Mouse (Mus musculus) lung, embryonic 14.5 days (tissue): Measurements from ENCODE around the gene Dnah17. TPM values are rescaled to one million over a fixed set of nuclear protein-coding genes. Genes with fewer than 3 reads are reported as not detected.

ENCODE experiments used
- ATAC-seq: fragments of 200-750 bp; cut with Nextera tagmentation; 2 replicates; pipeline ENCODE4 v1.8.0; 2017; ENCODE audit warnings: mild to moderate bottlenecking, moderate TSS enrichment, moderate library complexity; ENCODE audit not compliant: insufficient read depth
- DNase-seq: peaks from one replicate; pipeline ENCODE4 v3.0.0-alpha.2; 2015
- H3K27ac ChIP-seq: fragments of 300-500 bp; sonication (generic); 2 replicates; pipeline ENCODE4 v1.5.1; 2014; ENCODE audit warnings: low read depth, mild to moderate bottlenecking, moderate library complexity
- H3K27me3 ChIP-seq: fragments of 300-500 bp; sonication (generic); 2 replicates; pipeline ENCODE4 v1.6.1; 2014; ENCODE audit warnings: low read length, control low read depth; ENCODE audit not compliant: insufficient read depth
- H3K36me3 ChIP-seq: fragments of 300-500 bp; sonication (generic); 2 replicates; pipeline ENCODE4 v1.6.1; 2014; ENCODE audit warnings: control low read depth; ENCODE audit not compliant: insufficient read depth
- H3K4me1 ChIP-seq: fragments of 300-500 bp; sonication (generic); 2 replicates; pipeline ENCODE4 v1.6.1; 2014; ENCODE audit warnings: antibody characterized with exemption, control low read depth; ENCODE audit not compliant: insufficient read depth
- H3K4me2 ChIP-seq: fragments of 300-500 bp; sonication (generic); 2 replicates; pipeline ENCODE4 v1.6.1; 2014; ENCODE audit warnings: mild to moderate bottlenecking
- H3K4me3 ChIP-seq: fragments of 300-500 bp; sonication (generic); 2 replicates; pipeline ENCODE4 v1.5.1; 2014; ENCODE audit warnings: low read depth, low read length
- H3K9ac ChIP-seq: fragments of 300-500 bp; sonication (generic); 2 replicates; pipeline ENCODE4 v1.6.1; 2014
- H3K9me3 ChIP-seq: fragments of 300-500 bp; sonication (generic); 2 replicates; pipeline ENCODE4 v1.6.1; 2016; ENCODE audit warnings: low read depth, low read length, control low read depth
- CTCF ChIP-seq: IDR thresholded peaks from 2 replicates; pipeline ENCODE4 v1.5.1; 2016; ENCODE audit warnings: antibody characterized with exemption, low read depth
- WGBS: fragments of 180-500 bp; shearing (Covaris S2); extraction: QIAGEN DNeasy Blood & Tissue Kit; methylation state at CpG from one replicate; pipeline ENCODE4 v1.1.7; 2014; 5-methylcytosine and 5-hydroxymethylcytosine counted together
- polyA plus RNA-seq: library from polyadenylated mRNA; unstranded; fragments of >200 nt; fragmentation: Nextera tagmentation; extraction: Ambion mirVana; gene quantifications from 2 replicates; pipeline ENCODE4 v1.2.1, GENCODE M21; 2014

Dnah17 gene
- polyA plus RNA-seq, 1 experiment from 2014 or later: 0.29 TPM

DNA sequence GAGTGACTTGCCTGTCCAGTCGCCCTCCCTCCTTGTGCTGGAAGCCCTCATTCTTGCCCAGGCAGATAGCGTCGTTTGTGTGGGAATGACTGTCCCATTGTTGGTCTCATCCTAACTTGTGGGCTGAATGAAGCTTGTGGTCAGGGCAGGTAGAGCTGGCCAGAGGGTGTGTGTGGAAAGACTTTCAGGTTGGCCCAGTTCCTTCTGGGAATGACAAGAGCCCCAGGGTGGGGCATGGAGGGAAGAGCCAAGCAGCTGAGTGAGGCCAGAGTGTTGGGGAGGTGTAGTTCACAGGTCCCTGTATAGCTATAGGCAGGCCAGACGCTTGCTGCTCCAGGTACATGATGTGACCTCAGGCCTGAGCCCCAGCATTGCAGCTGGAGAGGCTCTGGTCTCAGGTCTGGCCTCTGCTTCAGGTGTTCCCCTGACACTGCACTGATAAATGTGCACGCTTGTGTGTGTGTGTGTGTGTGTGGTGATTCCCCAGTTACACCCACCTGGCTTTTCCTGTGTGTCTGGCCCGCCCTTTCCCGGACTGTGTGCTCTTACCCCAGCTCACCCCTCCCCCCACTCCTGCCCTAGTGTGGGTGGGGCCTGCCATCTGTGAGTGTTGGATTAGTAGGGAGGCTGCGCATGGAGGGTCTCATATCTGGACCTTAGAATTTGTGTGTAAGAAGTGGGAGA, 122.8 kb downstream of the Dnah17 start:
- WGBS: 59% methylated on average over 8 of the region's 8 CpGs
- DNase-seq (peak; percentile 16), ATAC-seq (peak; percentile 61; the same call in 1 of the 2 replicates)
- Histone ChIP-seq H3K4me2 (no peak overlapping the region), H3K36me3 (peaks cover 59% of the 10 kb centered on the region), H3K27me3 (no peaks in the 10 kb centered on the region), H3K4me3 (no peak overlapping the region), H3K27ac (no peak overlapping the region), H3K9me3 (no peaks in the 10 kb centered on the region), H3K4me1 (no peaks in the 10 kb centered on the region), H3K9ac (no peak overlapping the region)
- TF ChIP-seq CTCF: no peak

DNA sequence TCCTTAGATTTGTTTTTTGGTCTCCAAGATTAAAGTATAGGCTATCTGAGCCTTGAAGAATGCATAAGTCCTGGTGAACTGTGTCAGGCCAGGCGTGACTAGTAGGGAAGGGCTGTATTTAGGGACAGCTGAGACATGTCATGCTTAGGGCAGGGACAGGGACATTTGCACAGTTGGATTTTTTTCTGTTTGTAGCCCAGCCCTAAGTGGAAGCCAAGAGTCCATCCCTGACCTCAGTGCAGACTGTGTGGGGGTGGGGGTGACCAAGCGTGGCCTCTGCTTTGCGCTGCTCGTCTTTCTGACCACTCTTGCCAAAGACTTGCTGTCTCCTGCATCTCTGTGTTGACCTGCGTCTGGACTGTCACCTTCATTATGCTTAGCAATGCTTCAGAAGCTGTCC, 126.2 kb downstream of the Dnah17 start:
- DNase-seq (peak; percentile 19), ATAC-seq (no peak)
- Histone ChIP-seq H3K9ac (no peak overlapping the region), H3K27me3 (no peaks in the 10 kb centered on the region), H3K4me3 (no peak overlapping the region), H3K27ac (no peak overlapping the region; the same call in 1 of the 2 replicates), H3K9me3 (no peaks in the 10 kb centered on the region), H3K4me2 (no peak overlapping the region), H3K36me3 (peaks cover 78% of the 10 kb centered on the region), H3K4me1 (no peaks in the 10 kb centered on the region)
- TF ChIP-seq CTCF: no peak
- WGBS: 71% methylated on average over 5 of the region's 5 CpGs

DNA sequence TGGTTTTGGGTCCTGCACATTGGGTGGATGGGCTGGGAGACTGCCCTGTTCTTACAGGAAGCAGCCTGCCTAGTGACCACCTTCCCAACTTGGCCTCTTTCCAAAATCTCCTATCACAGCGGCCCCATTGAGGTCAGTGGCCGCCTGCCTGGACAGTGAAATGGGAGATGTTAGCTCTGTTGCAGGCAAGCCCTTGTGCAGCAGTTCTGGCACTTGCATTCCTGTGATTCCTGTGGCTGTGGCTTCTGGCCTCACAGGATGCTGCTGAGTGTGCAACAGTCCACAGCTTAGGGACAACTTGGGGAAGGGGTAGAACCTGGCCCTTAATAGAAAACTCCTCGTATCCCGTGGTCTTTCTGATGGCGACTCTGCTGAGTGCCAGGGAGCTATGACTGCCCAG, 126.7 kb downstream of the Dnah17 start:
- Histone ChIP-seq H3K4me2 (no peak overlapping the region), H3K9me3 (no peaks in the 10 kb centered on the region), H3K27me3 (no peaks in the 10 kb centered on the region), H3K9ac (no peak overlapping the region), H3K4me1 (no peaks in the 10 kb centered on the region), H3K36me3 (peaks cover 78% of the 10 kb centered on the region), H3K27ac (no peak overlapping the region), H3K4me3 (no peak overlapping the region)
- ATAC-seq (no peak), DNase-seq (peak; percentile 37)
- no peak for TF ChIP-seq CTCF
- WGBS: 60% methylated on average over 5 of the region's 5 CpGs

DNA sequence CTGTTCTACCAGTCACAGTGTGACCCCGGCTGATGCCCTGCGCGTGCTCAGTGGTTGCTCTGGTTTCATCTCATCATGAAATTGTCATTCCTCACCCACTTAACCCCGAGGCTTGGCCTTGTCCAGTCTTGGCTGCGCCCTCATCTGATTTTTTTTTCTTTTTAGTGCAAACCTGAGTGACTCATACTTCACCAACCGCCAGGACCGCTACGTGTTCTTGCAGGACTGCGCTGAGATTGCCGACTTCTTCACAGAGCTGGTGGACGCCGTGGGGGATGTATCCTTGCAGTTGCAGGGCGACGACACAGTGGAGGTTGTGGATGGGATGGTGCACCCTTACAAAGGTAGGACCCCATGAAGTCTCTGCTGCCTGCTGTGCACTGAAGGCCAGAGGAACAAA, 127.3 kb downstream of the Dnah17 start:
- no peaks in the 10 kb centered on the region; the same call in 1 of the 2 replicates for H3K4me1 ChIP-seq
- no peaks in the 10 kb centered on the region for H3K9me3 ChIP-seq
- H3K36me3 ChIP-seq: peaks cover 82% of the 10 kb centered on the region

DNA sequence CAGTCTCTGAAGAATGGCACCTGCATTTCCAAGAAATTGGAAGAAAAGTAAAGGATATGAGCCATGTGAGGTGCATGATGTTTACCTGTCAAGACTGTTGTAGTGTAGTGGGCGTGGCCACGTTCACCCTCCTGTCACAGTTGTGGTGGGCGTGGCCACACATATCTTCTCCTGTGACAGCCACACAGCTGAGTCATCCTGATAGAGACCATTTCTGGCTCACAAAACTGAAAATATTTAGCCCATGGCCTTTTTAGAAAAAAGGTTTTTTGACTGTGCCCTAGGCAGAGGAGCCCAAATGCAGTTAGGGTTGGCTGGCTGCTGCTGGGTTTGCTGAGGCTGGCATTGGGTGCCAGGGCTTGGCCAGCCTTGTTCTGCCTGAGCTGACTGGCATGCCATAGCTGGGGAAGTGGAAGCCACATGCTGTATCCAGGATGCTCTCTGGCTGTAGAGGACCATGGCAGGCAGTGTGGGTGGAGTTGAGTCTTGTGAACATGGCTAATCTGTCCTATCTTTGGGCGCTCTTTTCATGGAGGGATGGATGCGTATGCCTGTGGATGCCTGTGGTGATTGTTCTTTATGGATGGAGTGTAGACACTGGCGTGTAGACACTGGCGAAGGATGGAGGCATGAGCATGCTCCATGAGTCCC, 129.7 kb downstream of the Dnah17 start:
- Histone ChIP-seq H3K4me1 (no peaks in the 10 kb centered on the region; the same call in 1 of the 2 replicates), H3K36me3 (peaks cover 73% of the 10 kb centered on the region), H3K9ac (no peak overlapping the region), H3K9me3 (no peaks in the 10 kb centered on the region), H3K27me3 (no peaks in the 10 kb centered on the region), H3K4me2 (no peak overlapping the region), H3K4me3 (no peak overlapping the region), H3K27ac (no peak overlapping the region)
- 83% methylated on average over 7 of the region's 7 CpGs for WGBS
- DNase-seq (no peak), ATAC-seq (no peak)
- no peak for TF ChIP-seq CTCF

More for the DNA sequence above, 127.3 kb downstream of the Dnah17 start:
- no peaks in the 10 kb centered on the region for H3K27me3 ChIP-seq
- no peak overlapping the region for H3K4me3 ChIP-seq
- ATAC-seq (no peak), DNase-seq (no peak)
- no peak overlapping the region for H3K27ac ChIP-seq
- H3K9ac ChIP-seq: no peak overlapping the region
- 89% methylated on average over 14 of the region's 14 CpGs for WGBS
- TF ChIP-seq CTCF: no peak
- no peak overlapping the region for H3K4me2 ChIP-seq

DNA sequence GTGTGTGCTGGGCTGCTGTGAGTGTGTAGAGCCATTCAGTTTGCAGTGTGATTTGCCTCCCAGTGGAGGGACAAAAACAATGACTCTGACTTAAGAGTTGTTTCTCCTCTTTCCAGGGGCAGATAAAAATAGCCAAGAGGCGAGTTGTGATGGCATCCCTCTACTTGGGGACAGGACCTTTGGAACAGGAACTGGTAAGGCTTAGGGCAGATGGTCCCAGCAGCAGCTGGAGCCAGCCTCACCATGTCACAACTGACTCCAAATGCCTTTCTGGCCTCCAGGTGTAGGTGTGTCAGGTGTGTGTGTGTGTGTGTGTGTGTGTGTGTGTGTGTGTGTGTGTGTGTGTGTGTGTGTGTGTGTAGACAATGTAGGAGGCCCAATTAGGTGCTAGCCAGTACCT, 130.4 kb downstream of the Dnah17 start:
- H3K4me1 ChIP-seq: no peaks in the 10 kb centered on the region; the same call in 1 of the 2 replicates

DNA sequence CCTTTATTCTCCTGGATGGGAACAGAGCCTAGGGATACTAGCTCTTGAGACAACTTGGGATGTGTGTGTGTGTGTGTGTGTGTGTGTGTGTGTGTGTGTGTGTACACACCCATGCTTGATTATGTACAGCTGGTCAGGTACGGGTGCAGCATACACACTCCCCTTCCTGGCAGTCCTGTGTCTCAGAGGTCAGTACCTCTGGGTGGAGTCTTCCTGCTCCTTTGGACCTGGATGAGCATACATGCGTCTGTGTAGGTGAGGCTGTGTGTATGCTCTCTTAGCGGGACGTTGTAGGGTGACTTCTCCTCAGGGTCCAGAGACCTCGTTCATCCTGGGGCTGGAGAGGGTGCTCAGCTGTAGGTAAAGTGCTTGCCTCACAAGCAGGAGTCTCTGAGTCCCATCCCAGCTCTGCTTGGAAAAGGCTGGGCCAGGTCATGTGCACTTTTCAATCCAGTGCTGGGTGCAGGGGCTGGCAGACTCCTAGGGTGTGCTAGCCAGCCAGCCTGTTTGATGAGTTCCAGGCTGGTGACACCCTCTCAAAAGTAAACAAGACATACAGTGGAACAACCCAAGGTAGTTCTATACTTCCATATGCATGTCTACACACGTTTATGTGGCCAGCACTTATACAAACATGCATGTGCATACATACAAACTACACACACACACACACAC, 131.0 kb downstream of the Dnah17 start:
- no peak overlapping the region for H3K27ac ChIP-seq
- 74% methylated on average over 6 of the region's 6 CpGs for WGBS
- DNase-seq (no peak), ATAC-seq (no peak)
- no peaks in the 10 kb centered on the region for H3K9me3 ChIP-seq
- H3K36me3 ChIP-seq: peaks cover 60% of the 10 kb centered on the region
- no peak overlapping the region for H3K9ac ChIP-seq
- no peak overlapping the region for H3K4me2 ChIP-seq
- H3K27me3 ChIP-seq: no peaks in the 10 kb centered on the region
- TF ChIP-seq CTCF: no peak
- H3K4me1 ChIP-seq: no peaks in the 10 kb centered on the region; the same call in 1 of the 2 replicates
- no peak overlapping the region for H3K4me3 ChIP-seq

More for the DNA sequence above, 130.4 kb downstream of the Dnah17 start:
- TF ChIP-seq CTCF: no peak
- no peak overlapping the region for H3K4me3 ChIP-seq
- no peak overlapping the region for H3K9ac ChIP-seq
- WGBS: 57% methylated on average over 1 of the region's 1 CpGs
- DNase-seq (no peak), ATAC-seq (no peak)
- H3K27me3 ChIP-seq: no peaks in the 10 kb centered on the region
- H3K27ac ChIP-seq: no peak overlapping the region
- H3K4me2 ChIP-seq: no peak overlapping the region
- H3K9me3 ChIP-seq: no peaks in the 10 kb centered on the region
- peaks cover 66% of the 10 kb centered on the region for H3K36me3 ChIP-seq
